Mouse (Mus musculus): ENCODE data around the gene Asic2. TPM values are rescaled to one million over a fixed set of nuclear protein-coding genes. Genes with fewer than 3 reads are reported as not detected.

Gene Asic2
- total and polyA plus RNA-seq, 3 experiments = not detected

DNA sequence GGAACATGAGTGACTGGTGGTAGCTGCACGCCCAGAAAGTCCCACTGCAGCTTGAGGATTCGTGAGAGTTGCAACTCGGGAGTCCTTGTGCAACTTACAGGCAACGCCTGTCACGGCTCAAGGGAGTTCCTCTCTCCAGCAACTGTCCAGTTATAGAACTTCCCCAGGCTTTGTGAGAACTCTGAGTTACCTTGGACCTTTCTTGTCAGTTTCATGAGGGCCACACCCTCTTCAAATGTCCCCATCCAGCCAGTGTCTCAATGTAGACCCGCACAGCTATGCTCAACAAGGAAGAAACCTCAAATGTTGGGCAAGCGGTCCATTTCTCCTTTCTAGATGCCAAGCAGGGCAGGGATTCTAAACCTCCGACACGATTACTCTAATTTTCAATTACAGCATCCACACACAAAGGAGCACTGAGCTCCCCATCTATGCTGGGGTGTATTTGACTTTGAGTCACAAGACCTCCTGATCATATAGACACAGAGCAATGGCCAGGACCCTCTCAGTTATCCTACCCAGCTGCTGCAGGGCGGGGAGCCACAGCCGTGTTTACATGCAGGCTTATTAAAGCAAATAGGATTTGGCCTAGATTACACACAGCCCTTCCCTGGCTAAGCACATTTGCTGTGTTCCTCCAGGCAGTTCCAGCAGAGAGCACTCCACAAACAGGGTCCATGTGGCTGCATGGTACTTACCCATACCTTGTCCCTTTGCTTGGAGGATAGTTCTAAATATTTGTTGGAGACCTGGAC is 161.2 kb downstream of the Asic2 start:
- no peak overlapping the region for H3K9ac ChIP-seq (ENCODE audit: control insufficient read depth, low read depth, low read length, poor library complexity, severe bottlenecking)
- H3K9me3 ChIP-seq (replicated peaks; ENCODE audit: insufficient read depth, low read length) = no peaks in the 10 kb centered on the region
- H3K4me3 ChIP-seq (ENCODE audit: control insufficient read depth in 1 of 2, insufficient read depth in 1 of 2, low read depth in 2 of 2, low read length in 2 of 2) = no peak overlapping the region
- TF ChIP-seq ELF1 (IDR thresholded peaks at IDR 0.05; ENCODE audit: low read depth, low read length) = no peak
- no peak for TF ChIP-seq ETS1 (IDR thresholded peaks at IDR 0.05; ENCODE audit: low read depth, low read length)
- no peak for TF ChIP-seq RCOR1 (IDR thresholded peaks at IDR 0.05; ENCODE audit: low read depth, low read length)
- TF ChIP-seq ZKSCAN1 (IDR thresholded peaks at IDR 0.05; ENCODE audit: low read depth, low read length) = no peak
- TF ChIP-seq EP300 (IDR thresholded peaks at IDR 0.05; ENCODE audit: low read depth in 1 of 2, low read length in 2 of 2) = no peak
- no peaks in the 10 kb centered on the region for H3K27me3 ChIP-seq (ENCODE audit: control insufficient read depth in 1 of 2, insufficient read depth in 2 of 2, low read length in 2 of 2)
- DNase-seq (ENCODE audit: low read depth, low spot score) = no peak
- no peak overlapping the region for H3K27ac ChIP-seq (ENCODE audit: control insufficient read depth, low read depth, low read length)
- H3K79me2 ChIP-seq (ENCODE audit: control insufficient read depth, insufficient read depth, low read length, poor library complexity) = no peaks in the 10 kb centered on the region
- no peaks in the 10 kb centered on the region for H3K36me3 ChIP-seq (ENCODE audit: control insufficient read depth in 1 of 2, insufficient read depth in 2 of 2, low read length in 2 of 2)
- H3K4me1 ChIP-seq (ENCODE audit: control insufficient read depth in 1 of 2, insufficient read depth in 2 of 2, low read length in 2 of 2) = no peaks in the 10 kb centered on the region

DNA sequence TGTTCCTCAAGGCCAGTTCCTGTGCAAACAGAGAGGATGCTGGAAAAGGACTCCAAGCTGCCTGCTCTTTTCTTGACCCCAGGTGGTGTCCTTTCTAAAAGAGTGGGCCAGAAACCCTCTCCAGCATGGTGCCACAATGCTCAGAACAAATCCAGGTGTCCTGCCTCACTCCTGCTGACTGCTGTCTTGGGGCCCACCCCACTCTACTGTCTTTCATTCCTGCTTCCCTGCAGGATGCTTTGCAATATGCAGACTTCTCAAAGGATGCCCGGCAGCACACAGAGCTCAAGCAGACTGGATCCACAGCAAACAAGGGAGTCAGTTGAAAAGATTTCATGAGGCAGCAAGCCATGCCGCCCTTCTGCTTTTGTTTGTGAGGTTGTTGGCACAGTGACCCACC is 164.7 kb downstream of the Asic2 start:
- Histone ChIP-seq H3K4me3 (ENCODE audit: control insufficient read depth in 1 of 2, insufficient read depth in 1 of 2, low read depth in 2 of 2, low read length in 2 of 2) (no peak overlapping the region), H3K4me1 (ENCODE audit: control insufficient read depth in 1 of 2, insufficient read depth in 2 of 2, low read length in 2 of 2) (no peaks in the 10 kb centered on the region), H3K27me3 (ENCODE audit: control insufficient read depth in 1 of 2, insufficient read depth in 2 of 2, low read length in 2 of 2) (no peaks in the 10 kb centered on the region; a peak in 1 of 4 replicates), H3K79me2 (ENCODE audit: control insufficient read depth, insufficient read depth, low read length, poor library complexity) (no peaks in the 10 kb centered on the region), H3K27ac (ENCODE audit: control insufficient read depth, low read depth, low read length) (no peak overlapping the region), H3K36me3 (ENCODE audit: control insufficient read depth in 1 of 2, insufficient read depth in 2 of 2, low read length in 2 of 2) (no peaks in the 10 kb centered on the region), H3K9me3 (replicated peaks; ENCODE audit: insufficient read depth, low read length) (no peaks in the 10 kb centered on the region), H3K9ac (ENCODE audit: control insufficient read depth, low read depth, low read length, poor library complexity, severe bottlenecking) (no peak overlapping the region)
- DNase-seq (ENCODE audit: low read depth, low spot score) = no peak
- TF ChIP-seq SMC3 (IDR thresholded peaks at IDR 0.05; ENCODE audit: low read depth, low read length) = no peak
- TF ChIP-seq ETS1 (IDR thresholded peaks at IDR 0.05; ENCODE audit: low read depth, low read length) = no peak
- no peak for TF ChIP-seq GABPA (IDR thresholded peaks at IDR 0.05; ENCODE audit: low read depth, low read length)
- no peak for TF ChIP-seq KAT2A (conservative IDR thresholded peaks at IDR 0.05; ENCODE audit: low read depth, low read length)

DNA sequence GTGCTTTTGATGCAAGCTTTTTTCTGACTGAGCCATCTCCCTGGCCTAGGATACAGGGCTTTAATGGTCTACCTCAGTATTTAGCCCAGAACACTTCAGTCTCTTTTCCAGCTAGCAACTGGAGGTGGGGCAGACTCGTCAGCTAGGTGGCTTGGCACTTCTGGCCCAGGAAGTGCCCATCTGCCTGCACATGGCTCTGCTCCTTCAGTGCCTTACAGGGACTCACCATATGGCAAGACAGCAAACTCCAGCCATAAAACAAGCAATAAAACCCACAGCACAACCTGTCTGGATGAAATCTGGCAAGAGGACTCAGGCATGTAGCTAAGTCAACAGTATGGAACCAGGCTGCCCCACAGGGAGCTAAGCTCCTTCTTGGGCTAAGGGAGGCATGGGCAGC is 165.6 kb downstream of the Asic2 start:
- DNase-seq (ENCODE audit: low read depth, low spot score) = no peak
- no peaks in the 10 kb centered on the region for H3K36me3 ChIP-seq (ENCODE audit: control insufficient read depth in 1 of 2, insufficient read depth in 2 of 2, low read length in 2 of 2)
- no peak overlapping the region for H3K9ac ChIP-seq (ENCODE audit: control insufficient read depth, low read depth, low read length, poor library complexity, severe bottlenecking)
- TF ChIP-seq TCF12 (IDR thresholded peaks at IDR 0.05; ENCODE audit: low read depth, low read length) (no peak), GATA1 (IDR thresholded peaks at IDR 0.05; ENCODE audit: low read depth, low read length) (no peak), ELF1 (IDR thresholded peaks at IDR 0.05; ENCODE audit: low read depth, low read length) (no peak), GABPA (IDR thresholded peaks at IDR 0.05; ENCODE audit: low read depth, low read length) (no peak), CHD1 (IDR thresholded peaks at IDR 0.05; ENCODE audit: low read depth, low read length) (no peak), USF2 (IDR thresholded peaks at IDR 0.05; ENCODE audit: borderline replicate concordance in 1 of 2, insufficient read depth in 1 of 2, low read depth in 1 of 2, low read length in 2 of 2) (no peak), HCFC1 (IDR thresholded peaks at IDR 0.05; ENCODE audit: low read depth, low read length) (no peak), BHLHE40 (IDR thresholded peaks at IDR 0.05; ENCODE audit: borderline replicate concordance, low read depth, low read length) (no peak), MEF2A (IDR thresholded peaks at IDR 0.05; ENCODE audit: extremely low read depth, insufficient replicate concordance, low read depth, low read length, poor library complexity, severe bottlenecking) (no peak), MYC (IDR thresholded peaks at IDR 0.05; ENCODE audit: low read depth, low read length) (no peak)
- no peaks in the 10 kb centered on the region; a peak in 1 of 4 replicates for H3K27me3 ChIP-seq (ENCODE audit: control insufficient read depth in 1 of 2, insufficient read depth in 2 of 2, low read length in 2 of 2)
- no peaks in the 10 kb centered on the region for H3K79me2 ChIP-seq (ENCODE audit: control insufficient read depth, insufficient read depth, low read length, poor library complexity)
- H3K4me3 ChIP-seq (ENCODE audit: control insufficient read depth in 1 of 2, insufficient read depth in 1 of 2, low read depth in 2 of 2, low read length in 2 of 2) = no peak overlapping the region
- no peak overlapping the region for H3K27ac ChIP-seq (ENCODE audit: control insufficient read depth, low read depth, low read length)
- no peaks in the 10 kb centered on the region for H3K9me3 ChIP-seq (replicated peaks; ENCODE audit: insufficient read depth, low read length)
- H3K4me1 ChIP-seq (ENCODE audit: control insufficient read depth in 1 of 2, insufficient read depth in 2 of 2, low read length in 2 of 2) = no peaks in the 10 kb centered on the region
